Mouse (Mus musculus) MEL (cell line): ENCODE measurements at regions not wholly inside any gene's neighbourhood (a gene's known extent, or its start where the extent isn't known, plus 50 kb on each side); places are given as distances from the start of the nearest gene placed in this dataset.

Source experiments
- CTCF ChIP-seq, 3 experiments: IDR thresholded peaks in 2 of 3; conservative IDR thresholded peaks in 1 of 3; 2 replicates each; pipeline ENCODE4 v1.5.1; 2011 to 2012; ENCODE audit warnings: low read length in 3 of 3, low read depth in 2 of 3, mild to moderate bottlenecking in 2 of 3, improper control_type of control experiment in 1 of 3, inconsistent platforms in 1 of 3, mixed read lengths in 1 of 3, moderate library complexity in 1 of 3; ENCODE audit not compliant: control insufficient read depth in 1 of 3, insufficient read depth in 1 of 3, poor library complexity in 1 of 3, severe bottlenecking in 1 of 3
- HCFC1 ChIP-seq: IDR thresholded peaks from 2 replicates; pipeline ENCODE4 v1.6.1; 2012; ENCODE audit warnings: low read depth, mild to moderate bottlenecking, inconsistent platforms, low read length, improper control_type of control experiment, moderate library complexity
- MAFK ChIP-seq: IDR thresholded peaks from 2 replicates; pipeline ENCODE4 v1.6.1; 2011; ENCODE audit warnings: low read depth, mild to moderate bottlenecking, low read length, improper control_type of control experiment, borderline replicate concordance
- MAX ChIP-seq: IDR thresholded peaks from 2 replicates; pipeline ENCODE4 v1.6.1; 2011; ENCODE audit warnings: low read length, improper control_type of control experiment
- NELFE ChIP-seq: IDR thresholded peaks from 2 replicates; pipeline ENCODE4 v1.6.1; 2011; ENCODE audit warnings: low read depth, low read length, improper control_type of control experiment
- ZC3H11A ChIP-seq: IDR thresholded peaks from 2 replicates; pipeline ENCODE4 v1.6.1; 2012; ENCODE audit warnings: low read depth, mild to moderate bottlenecking, inconsistent platforms, low read length, improper control_type of control experiment

- TF ChIP-seq ZC3H11A (no peak), CTCF (IDR thresholded peaks at IDR 0.05 in 2 of 3, conservative IDR thresholded peaks at IDR 0.05 in 1 of 3; ENCODE audit: control insufficient read depth in 1 of 3, insufficient read depth in 1 of 3, low read depth in 2 of 3, low read length in 3 of 3, poor library complexity in 1 of 3, severe bottlenecking in 1 of 3) (no peak), MAFK (no peak), HCFC1 (no peak), NELFE (no peak), MAX (0 out of 2 replicates have a peak, but pooled peaks have one; percentile 21)
Measured at GRCm38 (mm10) chr1:166876452-166876851, 124.8 kb upstream of the Fam78b start.
